Mouse (Mus musculus) gastrocnemius, postnatal 14 days (tissue): ENCODE data around the gene 1600015I10Rik. TPM values are rescaled to one million over a fixed set of nuclear protein-coding genes. Genes with fewer than 3 reads are reported as not detected.
"Not testable (repeated sequence)": the region's sequence is repeated elsewhere in the genome, so short reads cannot be mapped to it uniquely, and the experiment has no call there.

ENCODE experiments used
- DNase-seq: peaks from one replicate; pipeline ENCODE4 v3.0.0; 2021; ENCODE audit warnings: mixed read lengths
- intact Hi-C: fragments of 180-260 bp; cut with DNase I; formaldehyde crosslinking; loops from one replicate; pipeline ENCODE4 v1.15.1; 2025; ENCODE audit warnings: low total_unique reads
- long read RNA-seq, 2 experiments: library from polyadenylated mRNA; stranded (forward); transcript quantifications; one replicate each; pipeline ENCODE4 v2.0.0; 2021
- total RNA-seq, 2 experiments: library from RNA; stranded (reverse); gene quantifications; 2 replicates each; pipeline ENCODE4 v1.2.3; 2021

Gene 1600015I10Rik
- not detected for total RNA-seq
- long read RNA-seq, experiment 1, result 0 reads
- long read RNA-seq, experiment 2, result 0 reads

GRCm38 (mm10) chr6:48929595-48929994 is at the start of gene 1600015I10Rik:
Gene 1600015I10Rik (plus strand): TSS chr6:48929895.
- intact Hi-C loops, result no loop called here
- no peak for DNase-seq

- intact Hi-C loops, result no loop called here
- no peak for DNase-seq
Observed at GRCm38 (mm10) chr6:48894203-48894602, 35.5 kb upstream of the 1600015I10Rik start.

DNA sequence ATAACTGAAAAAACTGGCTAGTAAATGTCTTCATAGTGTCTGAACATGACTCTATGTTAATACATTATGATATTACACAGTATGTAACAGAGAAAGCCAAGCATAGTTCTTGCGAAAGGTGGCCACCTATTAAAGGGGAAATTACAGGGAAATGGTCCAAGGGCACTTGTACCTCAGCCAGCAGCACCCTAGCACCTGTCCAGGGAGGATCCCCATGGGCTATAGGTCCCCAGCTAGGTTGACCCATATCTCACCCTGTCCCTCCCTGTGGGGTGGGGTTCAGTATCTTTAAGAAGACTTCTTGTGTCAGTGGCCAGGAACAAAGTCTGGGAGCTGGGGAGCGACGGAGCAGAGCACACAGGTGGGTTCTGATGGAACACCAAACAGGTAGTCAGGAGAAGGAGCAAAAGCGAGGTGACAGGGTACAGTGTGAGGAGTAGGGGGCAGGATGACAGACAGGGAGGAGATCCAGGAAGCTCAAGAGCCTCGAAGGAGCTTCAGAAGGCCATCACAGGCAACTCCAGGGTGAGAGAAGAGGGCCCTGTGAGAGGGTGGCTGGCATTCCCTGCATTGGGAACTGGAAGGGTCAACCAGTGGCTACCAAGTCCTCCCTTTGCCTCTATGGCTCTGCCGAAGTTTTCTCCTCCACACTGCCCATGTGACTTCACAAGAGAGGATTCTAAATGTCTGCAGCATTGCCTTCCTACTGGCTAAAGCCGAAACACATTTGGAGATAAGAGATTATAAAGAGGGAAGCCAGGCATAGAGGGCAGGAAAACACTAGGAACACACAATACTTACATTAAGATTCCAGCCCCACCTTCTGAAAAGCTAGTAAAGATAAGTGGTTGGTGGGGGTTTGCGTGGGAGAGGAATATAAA is 34.5 kb upstream of the 1600015I10Rik start:
- intact Hi-C loops, result no loop called here
- DNase-seq, result no peak

DNA sequence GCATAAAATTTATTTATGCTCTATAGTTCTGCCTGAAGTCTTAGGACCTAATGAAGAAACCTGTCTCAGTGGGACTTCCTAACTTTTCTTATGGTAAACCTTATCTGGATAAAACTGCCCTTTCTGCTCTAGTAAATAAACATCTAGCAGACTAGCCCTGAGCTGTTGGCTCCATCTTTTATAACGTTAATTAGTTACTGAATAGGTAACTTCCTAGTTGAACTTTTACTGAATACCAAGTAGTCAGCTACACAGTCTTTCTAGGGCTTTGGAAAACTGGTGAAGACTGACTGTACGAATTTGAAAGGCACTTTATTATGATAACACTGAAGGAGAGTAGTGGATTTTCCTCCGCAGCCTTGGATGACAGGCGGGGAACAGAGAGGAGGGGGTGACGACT is 33.8 kb upstream of the 1600015I10Rik start:
- intact Hi-C loops, result no loop called here
- DNase-seq, result no peak

DNA sequence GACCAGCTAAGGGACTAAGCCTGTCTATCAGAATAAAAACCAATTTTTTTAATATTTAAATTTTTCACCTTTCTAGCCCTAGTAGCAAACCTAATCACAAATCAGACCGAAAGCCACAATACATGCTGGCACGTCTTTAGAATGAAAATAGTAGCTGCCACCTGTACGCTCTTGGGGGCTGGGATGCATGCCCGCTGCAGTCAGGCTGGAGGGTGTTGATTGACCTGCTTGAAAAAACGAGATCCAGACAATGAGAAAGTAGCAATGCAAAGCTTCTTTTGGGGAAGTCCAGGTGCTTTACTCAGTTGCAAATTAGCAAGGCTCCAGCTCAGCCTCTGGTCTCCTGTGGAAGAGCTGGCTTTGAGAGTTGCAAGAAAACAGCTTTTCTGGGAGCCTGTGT is 32.7 kb upstream of the 1600015I10Rik start:
- no peak for DNase-seq
- intact Hi-C loops, result no loop called here

DNA sequence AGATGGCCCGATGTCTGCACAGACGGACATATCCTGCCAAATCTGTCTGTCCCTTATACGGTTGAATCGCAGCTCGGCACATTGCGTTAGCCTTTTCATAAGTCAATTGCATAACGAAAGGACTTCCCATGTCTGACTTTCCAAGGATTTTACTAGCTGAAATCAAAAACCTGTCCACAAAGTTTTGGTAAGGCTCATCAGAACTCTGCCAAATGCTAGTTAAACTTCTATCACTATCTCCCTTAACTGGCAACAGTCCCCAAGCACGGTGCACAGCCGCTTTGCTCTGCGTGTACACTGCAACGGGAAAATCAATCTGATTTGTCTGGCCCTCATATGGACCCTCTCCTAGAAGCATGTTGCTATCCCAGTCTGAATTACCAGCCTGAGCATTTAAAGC is 28.4 kb upstream of the 1600015I10Rik start:
- intact Hi-C loops, DNase-seq: not testable (repeated sequence)

GRCm38 (mm10) chr6:48902511-48903406 is 26.9 kb upstream of the 1600015I10Rik start:
- intact Hi-C loops, result no loop called here
- DNase-seq, result no peak

DNA sequence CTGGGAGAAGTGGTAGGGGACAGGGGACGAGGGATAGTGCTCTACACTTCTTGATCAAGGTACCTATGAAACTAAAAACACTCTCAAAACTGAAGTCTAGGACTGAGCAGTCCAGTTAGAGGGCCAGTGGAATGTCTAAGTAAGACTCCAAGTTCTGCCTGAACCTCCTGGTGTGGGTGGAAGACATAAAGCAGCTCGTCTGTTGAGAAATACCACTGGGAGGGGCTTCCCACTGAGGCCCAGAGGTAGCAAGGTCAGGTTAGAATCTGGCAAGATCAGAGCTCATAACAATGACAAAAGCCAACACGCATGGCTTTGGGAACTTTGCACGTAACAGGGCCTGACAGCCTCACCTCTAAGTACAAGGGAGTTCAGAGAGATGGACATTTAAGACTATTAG is 26.3 kb upstream of the 1600015I10Rik start:
- no peak for DNase-seq
- intact Hi-C loops, result no loop called here

GRCm38 (mm10) chr6:48905606-48906005 is 24.1 kb upstream of the 1600015I10Rik start:
- intact Hi-C loops, result no loop called here
- DNase-seq, result no peak

DNA sequence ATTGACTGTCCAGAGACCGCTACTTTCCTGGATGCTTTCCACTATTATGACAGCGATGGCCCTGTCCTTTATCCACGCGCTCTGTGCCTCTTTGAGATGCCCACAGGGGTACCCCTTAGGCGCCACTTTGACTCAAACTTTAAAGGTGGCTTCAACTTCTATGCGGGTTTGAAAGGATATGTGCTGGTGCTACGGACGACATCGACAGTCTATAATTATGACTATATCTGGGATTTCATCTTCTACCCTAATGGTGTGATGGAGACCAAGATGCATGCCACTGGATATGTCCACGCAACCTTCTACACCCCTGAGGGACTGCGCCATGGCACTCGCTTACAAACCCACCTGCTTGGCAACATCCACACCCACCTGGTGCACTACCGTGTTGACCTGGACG is 23.3 kb upstream of the 1600015I10Rik start:
- DNase-seq, result no peak
- intact Hi-C loops, result no loop called here

GRCm38 (mm10) chr6:48909229-48909628 is 20.5 kb upstream of the 1600015I10Rik start:
- intact Hi-C loops, result no loop called here
- DNase-seq, result no peak

DNA sequence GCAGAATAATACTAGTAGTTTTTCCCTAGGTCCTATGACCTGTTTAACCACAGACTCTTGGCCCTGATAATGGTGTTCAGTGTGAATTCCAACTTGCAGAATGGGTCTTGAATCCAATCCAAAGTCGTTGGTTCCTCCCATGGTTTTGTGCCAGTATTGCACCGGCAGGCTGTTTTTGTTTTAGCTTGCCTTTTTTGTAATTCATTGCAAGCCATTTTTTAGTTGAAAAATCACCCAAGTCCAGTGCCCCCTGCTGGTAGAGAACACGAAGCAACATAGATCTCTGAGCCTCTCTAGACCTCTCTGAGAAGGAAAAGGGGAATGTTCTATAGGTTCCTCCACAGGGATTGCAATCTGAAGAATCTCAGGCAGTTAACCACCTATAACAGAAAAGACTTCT is 17.7 kb upstream of the 1600015I10Rik start:
- intact Hi-C loops, result no loop called here
- no peak for DNase-seq

DNA sequence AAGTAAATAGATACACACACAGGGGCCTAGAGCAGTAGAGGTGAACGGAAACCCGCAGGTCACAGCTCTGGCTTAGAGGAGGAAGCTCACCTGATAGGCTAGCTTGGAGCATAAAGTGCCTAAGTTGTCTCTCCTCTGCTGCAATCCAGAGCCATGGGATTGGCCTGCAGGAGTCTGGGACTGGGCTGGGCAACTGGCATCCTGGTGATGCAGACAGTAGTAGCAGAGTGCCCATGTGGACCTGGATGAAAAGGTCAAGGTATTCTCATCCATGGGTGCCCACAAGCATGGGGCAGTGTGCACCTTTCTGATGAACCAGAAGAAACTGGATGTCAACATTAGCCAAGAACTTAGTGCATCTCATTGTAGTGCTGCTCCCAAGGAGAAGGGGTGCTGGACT is 16.1 kb upstream of the 1600015I10Rik start:
- intact Hi-C loops, result no loop called here
- DNase-seq, result no peak

GRCm38 (mm10) chr6:48949596-48949995 is 19.9 kb downstream of the 1600015I10Rik start:
- intact Hi-C loops, result no loop called here
- DNase-seq, result no peak

DNA sequence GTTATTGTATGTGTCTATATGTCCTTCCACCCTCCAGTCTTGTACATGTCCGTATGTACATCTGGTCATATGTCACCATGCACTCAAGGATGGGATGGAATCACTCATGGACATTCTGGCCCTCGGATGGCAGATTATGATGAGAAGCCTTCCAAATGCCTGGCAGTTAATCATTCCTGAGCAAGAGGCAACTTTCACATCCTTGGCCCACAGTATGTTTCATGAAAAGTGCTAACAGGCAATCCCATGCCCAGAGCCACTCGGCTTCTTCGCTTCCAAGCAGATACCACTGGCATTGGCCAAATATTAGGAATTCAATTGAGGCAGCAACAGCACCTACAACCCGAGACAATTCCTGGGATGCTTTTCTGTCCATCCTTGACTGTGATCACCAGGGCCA is 21.0 kb downstream of the 1600015I10Rik start:
- intact Hi-C loops, result loop anchor here (10.0 kb wide), 1 partner anchor 136 kb away; no protein-coding TSS in a partner anchor
- DNase-seq, result no peak

DNA sequence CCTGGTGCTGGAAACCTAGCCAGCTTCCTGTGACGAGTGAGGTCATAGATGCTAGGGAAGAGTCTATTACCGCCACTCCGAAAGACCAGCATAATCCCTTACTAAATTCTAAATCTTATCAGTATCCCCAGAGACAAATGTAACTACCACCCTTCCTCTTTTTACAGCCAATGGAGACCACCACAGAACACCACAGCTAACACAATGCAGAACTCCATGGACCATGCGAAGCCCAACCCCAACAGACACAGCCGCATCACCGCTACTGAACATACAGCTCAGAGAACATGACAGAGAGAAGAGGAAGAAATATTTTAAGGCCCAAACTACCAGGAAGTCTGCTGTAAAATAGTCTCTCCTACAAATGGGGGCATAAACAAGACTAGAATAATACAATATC is 21.9 kb downstream of the 1600015I10Rik start:
- DNase-seq, result no peak
- intact Hi-C loops, result loop anchor here (10.0 kb wide), 1 partner anchor 137 kb away; no protein-coding TSS in a partner anchor

GRCm38 (mm10) chr6:48953220-48953619 is 23.5 kb downstream of the 1600015I10Rik start:
- DNase-seq, result no peak
- intact Hi-C loops, result loop anchor here (10.0 kb wide), 1 partner anchor 138 kb away; no protein-coding TSS in a partner anchor

DNA sequence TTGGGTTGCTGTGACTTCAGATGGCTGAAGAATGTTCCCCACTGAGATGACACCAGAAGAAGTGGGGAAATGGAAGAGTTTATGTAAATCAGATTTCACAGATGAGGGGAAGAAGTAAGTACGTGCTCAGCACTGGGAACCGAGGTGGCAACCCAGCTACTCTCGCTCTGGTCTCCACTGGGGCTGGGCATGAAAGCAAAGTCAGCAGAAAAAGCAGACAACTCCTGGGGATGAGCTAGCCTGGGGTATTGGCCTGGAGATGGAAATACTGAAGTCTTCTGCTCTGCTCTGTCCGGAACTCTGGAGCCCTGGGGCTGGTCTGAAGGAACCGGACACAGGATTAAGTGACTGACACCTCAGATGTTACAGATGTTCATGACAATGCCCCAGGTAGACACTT is 24.5 kb downstream of the 1600015I10Rik start:
- DNase-seq, result no peak
- intact Hi-C loops, result loop anchor here (10.0 kb wide), 1 partner anchor 139 kb away; no protein-coding TSS in a partner anchor

DNA sequence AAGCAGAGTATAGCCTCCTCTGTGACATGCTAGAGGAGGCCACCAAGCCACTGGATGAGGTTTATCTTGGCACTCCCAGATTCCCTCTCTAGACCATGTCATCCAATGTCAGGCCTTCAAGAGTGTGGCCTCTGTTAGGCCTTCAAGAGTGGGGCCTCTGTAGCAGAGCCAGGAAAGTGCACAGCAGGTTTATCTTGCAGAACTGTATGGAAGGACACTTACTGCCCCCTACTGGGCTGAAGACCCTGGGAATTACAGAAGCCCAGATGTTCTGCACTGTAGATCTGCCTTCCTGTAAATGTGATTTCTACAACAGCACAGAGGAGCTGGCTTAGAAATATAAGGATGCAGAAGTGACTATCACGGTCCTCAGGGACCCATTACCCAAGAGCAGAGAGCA is 25.3 kb downstream of the 1600015I10Rik start:
- intact Hi-C loops, result loop anchor here (10.0 kb wide), 1 partner anchor 140 kb away; no protein-coding TSS in a partner anchor
- peak; percentile 16 for DNase-seq

DNA sequence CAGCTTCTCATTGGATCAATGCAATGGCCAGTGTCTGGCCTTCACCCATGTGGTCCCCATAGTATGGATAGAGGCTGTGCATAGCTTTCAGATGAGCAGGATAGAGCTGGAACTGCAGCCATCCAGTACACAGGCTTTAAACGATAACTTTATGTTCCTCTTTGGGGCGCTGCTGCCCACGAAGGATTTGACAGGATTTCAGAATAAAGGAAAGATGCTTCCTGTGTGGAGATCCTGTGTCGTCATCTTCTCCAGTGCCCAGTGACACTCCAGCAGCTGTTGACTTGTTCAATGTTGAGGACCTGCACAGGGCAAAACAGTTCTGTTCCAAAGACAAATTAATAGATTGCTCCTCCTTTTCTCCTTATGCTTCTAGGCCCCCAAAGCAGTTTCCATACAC is 27.1 kb downstream of the 1600015I10Rik start:
- DNase-seq, result no peak
- intact Hi-C loops, result loop anchor here (10.0 kb wide), 1 partner anchor 142 kb away; no protein-coding TSS in a partner anchor
